Mouse (Mus musculus): ENCODE measurements around the gene Ets1.
A peak's percentile ranks its signal among the peaks of the same experiment; 100 is the strongest.

The Ets1 gene

DNA sequence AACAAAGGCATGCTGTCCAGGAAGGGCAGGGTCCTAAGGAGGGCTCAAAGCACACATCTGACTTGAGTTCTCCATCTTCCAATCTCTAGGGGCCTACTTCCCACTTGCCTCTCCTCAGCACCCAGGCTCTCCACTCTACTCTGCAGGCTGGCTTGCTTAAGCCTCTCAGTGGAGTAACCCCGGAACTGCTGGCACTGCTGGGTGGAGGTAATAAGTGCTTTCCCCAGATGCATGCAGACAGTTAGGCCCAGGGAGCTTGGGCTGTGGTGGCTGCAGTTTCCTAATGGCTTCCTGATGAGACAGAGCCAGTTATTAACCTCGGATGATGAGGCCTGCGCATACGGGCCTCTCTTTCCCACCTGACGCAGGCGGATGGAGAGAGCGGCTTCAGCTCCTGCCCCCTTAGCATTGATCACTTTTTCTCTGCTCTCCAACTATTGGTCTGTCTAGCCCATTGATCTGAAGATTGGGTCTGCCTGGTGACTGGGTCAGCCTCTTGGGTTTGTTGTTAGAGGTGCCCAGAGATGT lies 76.4 kb downstream of the Ets1 start:
- DNase-seq, result no peak

DNA sequence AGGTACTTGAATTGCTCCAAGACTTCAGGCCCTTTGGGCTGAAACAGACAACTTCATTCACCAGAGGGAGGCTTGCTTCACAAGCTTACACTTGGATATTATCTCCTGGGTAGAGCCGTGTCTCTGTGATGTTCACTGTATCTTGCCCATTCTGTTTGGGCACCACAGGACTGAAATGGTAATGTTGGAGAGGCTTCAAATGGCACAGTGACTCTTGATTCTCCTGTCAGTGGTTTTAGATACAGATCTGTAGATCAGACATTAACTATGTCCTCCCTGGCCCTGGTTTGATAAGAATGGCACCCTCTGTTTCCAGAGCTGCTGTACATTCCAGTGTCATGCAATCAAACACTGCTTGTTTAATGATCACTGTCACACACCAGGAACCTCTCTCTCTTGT lies 77.1 kb downstream of the Ets1 start:
- DNase-seq, result no peak

DNA sequence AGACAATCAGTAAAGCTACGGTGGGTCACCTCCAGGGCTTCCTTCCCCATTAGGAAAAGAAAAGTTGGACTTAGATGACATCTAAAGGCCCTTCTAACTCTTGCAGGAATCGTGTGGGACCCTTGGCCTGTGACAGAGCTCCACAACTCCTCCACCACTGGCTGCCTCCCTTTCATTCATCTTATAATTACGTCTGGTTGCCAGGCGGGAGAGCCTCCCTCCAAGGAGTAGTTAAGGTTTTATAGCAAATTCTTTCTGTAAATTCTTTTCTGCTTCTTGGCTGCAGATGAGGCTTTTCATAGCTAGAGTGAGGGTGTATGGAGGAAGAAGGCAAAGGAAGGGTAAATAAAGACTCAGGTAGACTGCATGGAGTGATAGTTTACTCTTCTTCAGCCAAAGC lies 77.8 kb downstream of the Ets1 start:
- DNase-seq, result no peak

DNA sequence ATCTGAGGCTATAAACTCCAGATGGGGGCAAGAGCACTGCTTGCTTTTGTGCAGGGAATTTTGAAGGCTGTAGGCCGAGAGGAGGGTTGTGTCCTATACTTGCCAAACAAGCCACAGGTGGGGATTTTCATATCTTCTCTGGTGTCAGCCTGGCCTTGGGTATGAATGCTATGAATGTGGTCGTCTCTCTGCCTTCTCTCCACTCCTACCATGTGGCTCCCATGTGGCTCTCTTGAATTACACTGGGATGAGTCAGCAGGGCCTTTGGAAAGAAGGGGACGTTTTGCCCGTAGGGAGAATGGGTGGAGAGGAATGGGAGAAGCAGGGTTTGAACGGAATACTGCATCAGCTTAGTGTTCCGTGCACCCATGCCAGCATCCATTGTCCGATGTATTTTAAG lies 78.5 kb downstream of the Ets1 start:
- DNase-seq, result no peak

DNA sequence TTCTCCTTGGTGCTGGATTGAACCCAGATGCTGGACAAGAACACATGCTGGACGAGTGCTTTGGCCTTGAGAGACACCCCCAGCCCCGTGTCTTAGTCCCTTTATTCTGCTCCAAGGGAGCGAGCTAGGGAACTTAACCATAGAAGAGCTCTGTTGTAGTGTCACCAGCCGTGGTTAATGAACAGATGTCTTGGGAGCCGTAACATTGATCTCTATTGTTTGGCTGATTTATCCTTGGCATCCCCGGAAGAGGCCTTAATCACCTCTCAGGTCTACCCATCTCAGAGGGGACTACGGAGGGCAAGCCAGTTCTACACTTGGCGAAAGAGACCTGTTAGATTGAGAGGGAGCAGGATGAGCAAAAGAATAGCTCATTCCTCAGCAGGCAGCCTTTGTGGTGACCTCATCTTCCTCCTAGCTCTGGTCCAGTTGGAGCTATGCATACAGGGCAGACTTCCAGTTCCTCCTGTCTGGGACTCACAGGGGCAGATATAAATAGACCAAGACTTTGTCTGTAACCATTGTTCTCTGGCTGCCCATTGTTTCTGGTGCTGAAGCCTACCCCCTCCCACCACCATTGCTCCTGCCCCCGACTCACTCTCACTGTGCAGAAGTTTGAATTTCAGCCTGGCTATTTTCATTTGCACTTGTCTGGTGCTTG lies 79.9 kb downstream of the Ets1 start:
- DNase-seq, result peak; percentile 40 to 43

DNA sequence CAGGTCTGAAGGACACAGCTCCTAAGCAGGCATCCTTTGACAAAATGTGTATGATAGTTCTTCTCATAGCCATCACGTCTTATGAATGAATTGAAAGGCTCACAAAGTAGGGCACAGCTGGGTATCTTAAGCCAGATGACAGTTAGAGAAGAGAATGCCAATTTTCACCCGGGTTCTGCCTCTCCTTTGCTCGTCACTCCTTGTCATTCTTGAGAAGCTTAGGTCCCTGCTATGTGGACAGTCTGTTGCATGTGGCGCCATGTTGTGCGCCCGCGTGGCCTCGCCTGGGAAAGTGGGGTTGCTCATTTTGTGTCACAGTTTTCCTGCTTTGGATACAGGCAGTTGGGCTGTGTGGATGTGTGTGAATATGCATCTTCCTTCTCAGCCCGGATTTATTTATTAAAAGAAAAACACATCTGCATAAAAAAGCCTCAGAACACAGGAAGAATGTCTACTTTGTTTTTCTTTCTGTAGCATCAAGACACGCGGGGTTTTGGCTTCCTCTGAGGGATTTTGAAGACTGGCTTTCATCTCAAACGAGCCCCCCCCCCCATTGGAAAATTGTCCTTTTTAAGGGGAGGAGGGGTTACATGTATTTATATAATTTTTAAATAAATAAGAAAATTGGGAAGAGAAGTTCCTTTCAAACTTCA lies 81.4 kb downstream of the Ets1 start:
- DNase-seq, result peak in 1 of 2 experiments; percentile 22

DNA sequence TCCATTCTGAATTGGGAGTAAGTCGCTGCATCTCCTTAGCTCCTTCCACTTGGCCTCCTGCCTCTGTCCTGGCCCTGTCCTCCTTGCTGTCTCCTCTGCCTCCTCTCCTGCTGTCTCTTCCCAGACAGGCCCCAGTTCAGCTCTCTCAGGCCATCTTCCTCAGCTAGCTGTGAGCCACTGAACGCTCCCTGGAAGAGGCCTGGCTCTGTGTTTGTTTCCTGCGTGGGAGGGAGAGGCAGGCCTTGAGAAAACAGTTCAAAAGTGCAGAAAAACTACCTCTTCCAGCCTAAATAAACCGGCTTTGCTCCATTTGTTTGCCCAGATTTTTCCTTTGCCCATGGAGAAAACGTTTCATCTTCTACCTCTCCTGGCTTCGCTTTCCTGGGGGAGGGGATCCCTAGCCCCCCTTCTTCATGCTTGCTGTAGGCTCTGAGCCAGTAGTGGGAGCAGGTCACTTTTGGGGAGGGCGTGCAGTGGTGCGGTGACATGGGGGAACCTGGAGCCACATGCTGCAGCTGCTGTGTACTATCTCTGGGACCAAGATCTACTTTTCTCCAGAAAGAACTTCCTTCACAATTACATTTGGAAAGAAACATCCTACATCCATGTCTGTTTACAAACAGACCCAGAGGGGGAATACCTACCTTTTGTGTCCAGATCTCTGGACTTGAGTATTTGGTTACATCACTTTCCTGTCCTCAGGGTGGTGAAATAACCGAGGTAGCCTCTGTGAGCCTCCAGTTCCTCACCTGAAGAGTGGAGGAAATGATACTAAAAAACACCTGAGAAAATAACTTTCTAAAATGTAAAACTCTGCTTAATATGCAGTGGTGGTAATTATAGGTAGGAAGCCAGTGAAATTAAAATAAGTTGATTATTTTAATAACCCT lies 82.2 kb downstream of the Ets1 start:
- DNase-seq, result no peak

DNA sequence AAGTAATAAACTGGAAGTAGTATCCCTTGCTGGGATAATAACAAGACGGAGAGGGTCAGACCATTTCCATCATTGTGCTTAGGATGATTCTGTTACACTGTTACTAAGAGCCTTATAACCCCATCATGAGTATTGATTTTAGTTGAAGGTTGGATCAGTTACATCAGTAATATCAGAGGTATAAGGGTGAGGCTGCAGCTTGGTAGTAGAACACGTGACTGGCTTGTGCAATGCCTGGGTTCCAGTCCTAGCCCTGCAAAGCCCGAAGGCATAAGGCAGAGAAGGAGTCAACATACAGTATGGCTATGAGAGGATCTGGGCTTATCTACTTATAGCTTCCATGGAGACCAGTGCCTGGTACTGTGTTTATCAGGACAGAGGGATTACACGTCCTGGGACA lies 82.8 kb downstream of the Ets1 start:
- no peak for DNase-seq

DNA sequence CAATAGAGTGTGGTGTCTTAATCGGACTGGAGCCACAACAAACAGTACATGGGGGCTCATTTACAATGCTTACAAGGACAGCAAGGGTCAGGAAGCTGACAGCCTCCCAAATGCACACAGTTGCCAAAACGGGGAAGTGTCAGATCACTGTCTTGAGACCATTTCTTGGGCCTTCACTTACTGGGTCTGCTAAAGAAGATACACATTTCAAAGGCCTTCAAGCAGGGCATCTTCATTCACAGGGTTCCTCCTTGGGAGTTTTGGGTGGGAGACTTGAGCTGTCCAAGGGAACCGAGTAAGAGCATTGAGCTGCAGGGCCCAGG lies 83.9 kb downstream of the Ets1 start:
- DNase-seq, result no peak

DNA sequence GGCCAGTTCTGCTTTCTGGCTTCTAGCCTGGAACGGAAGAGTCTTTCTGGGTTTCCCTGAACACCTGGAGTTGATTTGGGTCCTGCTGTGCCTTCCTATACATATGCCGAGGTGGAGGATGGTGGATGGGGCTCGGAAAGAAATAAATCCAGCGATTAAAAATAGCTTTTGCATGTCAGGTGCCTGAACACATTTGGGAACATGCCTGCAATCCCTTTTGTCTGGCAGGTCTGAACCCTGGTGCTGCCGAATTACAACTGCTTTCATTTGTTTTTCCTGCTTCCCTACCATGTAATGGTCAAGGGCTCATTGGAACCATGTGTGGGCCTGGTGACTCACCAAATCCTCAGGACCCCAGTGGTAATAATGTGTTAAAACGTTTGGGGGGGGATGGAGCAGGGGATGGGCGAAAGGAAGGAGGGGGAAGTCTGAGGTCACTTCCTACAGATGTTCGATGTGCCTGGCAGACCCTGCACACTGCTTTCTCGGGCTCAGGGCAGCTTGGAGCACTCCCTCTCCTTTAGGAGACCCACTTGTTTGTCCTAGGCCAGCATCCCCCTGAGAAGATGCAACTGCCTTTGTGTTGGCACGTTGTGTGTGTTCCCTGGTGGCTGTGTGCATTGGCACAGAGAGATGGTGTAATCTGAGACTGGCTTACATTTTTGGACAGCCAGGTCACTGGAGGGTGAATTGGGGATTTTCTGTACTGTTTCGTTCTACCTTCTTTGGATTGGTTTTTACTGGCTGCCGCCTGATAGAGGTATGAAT lies 84.4 kb downstream of the Ets1 start:
- no peak for DNase-seq

DNA sequence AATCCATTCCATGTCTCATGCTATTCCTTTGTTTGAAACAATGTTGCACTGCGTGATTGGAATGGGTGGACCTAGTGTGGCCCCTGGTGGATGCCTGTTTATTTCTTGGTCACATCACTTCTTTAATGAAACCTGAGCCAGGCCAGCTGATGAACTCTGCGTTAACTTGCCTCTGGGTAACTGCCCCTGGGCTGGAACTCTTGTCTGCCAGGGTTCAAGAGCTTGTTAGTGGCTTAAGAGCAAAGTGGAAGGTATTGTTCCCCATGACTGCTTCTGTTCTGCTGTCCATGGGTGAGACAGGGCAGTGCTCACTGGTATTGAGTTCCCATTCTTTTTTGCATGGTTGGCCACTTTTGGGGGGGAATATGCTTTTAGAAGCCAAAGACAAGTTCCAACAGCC lies 85.1 kb downstream of the Ets1 start:
- DNase-seq, result no peak

DNA sequence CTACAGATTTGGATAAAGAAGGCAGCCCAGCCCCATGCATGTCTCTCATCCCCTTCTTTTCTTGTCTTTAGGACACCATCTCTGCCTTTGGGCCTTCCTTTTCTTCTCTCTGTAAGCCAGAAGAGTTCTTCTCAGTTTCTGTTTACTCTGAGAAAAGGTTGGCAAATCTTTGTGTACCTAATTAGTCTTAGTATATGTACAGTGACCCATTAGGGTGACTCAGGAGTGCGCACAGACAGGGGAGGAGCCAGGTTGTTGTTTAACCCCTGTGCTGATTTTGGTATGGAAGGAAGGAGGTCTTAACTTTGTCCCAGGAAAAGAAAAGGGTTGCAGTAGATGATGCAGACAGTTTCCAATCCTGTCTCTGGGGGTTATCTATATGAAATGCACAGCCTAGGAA lies 86.2 kb downstream of the Ets1 start:
- no peak for DNase-seq

DNA sequence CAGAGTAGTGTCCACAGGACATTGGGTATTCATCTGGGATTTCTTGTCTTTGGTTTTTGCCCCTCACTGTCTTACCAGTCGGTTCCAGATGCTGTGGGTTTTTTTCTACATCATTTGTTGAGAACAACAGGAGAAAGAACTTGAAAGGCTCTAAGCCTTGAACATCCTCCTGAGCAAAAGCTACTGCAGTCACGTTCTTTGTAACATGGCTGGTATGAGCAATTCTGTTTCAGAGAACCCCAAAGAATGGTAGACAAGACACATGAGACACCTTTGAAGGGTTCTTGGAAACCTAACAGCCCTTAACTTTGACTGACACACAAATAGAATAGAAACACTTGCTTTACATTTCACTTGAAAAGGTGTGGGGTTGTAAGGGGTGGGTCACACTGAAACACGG lies 86.9 kb downstream of the Ets1 start:
- DNase-seq, result no peak

DNA sequence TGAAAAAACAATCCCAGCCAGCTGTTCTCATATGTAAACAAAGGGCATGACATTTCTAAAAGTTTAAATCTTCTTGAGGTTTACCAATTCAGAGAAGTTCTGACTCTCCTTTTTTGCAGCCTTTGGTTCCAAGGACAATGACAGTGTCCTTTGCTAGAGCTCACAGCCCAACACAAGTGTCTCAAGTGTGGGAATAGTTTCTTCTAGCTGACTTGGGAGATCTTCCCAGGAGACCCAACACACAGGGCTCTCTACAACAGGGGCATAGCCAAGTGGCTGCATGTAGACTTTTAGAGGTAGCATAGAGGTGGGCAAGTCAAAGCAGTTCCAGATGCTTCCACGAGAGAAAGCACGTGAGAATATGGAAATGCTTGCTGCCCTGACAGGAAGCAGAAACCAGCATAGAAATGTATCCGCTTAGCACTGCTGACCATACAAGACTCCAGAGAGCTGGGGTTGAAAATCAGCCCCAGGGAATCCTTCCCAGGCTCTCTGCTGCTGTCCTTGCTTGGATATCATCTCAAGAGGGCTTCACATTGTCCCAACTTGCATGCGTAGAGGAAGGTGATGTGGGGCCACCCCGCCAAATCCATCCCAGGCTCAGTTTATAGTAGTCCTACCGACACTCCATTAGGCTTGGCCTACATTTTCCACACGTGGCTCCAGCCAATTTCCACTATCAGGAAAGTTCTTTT lies 88.3 kb downstream of the Ets1 start:
- no peak for DNase-seq

DNA sequence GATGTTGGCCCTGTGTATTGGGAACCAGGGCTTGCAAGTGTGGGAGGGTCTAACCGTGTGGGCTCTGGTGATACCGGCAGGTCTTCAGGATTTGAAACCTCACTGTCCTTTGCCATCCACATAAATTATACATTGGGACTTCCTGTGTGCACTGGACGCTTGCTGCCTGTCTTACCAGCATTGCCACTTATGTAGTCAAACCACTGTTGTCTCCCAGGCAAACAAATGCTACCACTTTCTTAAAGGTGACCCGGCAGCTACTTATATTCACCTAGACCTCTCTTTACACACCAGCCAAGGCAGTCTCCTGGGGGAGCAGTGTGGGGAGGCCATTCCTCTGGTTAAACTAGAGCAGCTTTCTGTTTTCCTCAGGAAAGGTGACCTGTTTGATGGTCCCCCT lies 89.9 kb downstream of the Ets1 start:
- no peak for DNase-seq

DNA sequence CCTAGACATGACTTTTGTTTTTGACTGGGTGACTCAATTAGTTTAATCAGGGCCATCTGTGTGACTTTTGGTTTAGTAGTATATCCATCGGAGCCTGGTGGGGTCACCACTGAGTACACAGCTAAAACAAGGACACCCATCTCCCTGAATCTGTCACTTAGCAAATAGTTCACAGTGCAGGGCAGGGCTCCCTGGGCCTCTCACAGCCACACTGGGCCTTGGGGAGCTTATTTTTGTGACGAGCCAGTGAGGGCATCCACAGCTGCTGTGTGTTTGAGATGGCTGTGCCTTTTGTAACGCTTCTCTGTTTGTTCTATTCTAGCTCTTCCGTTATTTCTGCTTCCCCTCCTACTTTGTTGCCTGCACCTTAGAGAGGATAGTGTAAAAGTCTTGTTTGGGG lies 90.6 kb downstream of the Ets1 start:
- no peak for DNase-seq

DNA sequence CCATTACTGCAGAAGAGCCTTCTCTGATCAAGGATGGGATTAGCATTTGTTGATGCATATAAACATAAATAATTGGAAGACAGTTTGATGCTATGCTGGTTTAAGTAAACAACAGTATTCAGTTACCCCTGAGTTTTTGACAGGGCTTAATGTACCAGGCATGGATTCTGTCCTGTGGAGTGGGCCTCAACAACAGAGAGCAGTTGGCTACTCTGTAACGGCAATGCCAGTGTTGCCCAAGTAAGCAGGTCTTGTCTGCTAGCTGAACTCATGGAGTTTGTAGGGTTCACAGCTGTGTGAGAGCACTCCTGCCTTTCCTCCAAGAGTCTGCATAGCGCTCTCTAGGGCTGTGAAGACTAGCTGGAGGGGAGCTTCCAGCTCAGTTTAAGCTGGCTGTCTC lies 91.0 kb downstream of the Ets1 start:
- no peak for DNase-seq

DNA sequence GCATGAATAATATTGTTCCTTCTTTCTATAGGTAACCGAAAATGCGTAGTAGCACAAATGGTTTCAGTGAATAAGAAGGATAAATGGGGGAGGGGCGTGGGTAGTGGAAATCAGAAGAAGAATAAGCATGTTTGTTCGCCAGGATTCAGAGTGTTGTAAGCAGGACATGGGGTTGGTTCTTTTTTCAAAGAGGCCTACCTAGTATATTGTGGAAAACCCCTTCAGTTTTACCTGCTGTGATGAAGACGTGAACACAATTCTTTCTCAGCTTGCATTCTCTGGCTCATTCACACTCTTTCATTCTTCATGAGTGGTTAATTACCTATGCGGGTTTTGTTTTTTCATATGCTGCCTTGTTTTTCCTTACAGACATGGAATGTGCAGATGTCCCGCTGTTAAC lies 92.3 kb downstream of the Ets1 start:
- DNase-seq, result no peak

DNA sequence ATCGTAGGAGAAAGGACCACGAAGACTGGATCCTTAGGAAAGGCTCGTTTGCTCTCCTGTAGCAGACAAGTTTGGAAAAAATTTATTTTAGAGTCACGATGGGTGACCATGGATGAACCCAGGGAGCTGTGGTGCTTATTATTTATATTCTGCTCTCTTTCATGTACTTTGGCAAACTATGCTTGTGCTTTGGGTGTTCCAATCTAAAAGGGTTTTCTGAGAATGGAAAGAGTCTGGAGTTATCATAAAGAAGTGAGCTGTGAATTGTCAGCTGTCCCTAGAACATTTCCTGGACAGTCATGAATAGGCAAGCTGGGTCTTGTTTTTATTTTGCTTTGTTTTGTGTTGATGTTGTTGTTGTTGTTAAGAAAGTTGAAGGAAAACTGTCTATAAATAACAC lies 92.8 kb downstream of the Ets1 start:
- DNase-seq, result no peak

DNA sequence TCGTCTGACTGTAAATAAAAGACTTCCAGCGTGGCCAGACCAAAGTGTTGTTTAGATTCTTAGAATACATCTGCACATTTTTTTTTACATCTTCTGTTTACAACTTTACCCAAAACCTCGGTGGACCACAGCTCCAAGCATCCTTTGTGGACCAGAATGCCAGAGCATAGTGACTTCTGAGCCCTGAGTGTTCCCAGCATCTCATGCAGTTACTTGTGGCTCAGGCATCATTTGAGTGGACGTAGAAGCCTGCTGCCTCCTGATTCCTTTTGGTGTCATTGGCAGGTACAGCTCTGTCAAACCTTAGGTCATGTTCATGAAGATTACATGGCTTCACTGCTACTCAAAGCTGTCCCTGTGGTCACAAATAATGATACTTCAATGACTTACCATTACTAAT lies 93.2 kb downstream of the Ets1 start:
- no peak for DNase-seq

DNA sequence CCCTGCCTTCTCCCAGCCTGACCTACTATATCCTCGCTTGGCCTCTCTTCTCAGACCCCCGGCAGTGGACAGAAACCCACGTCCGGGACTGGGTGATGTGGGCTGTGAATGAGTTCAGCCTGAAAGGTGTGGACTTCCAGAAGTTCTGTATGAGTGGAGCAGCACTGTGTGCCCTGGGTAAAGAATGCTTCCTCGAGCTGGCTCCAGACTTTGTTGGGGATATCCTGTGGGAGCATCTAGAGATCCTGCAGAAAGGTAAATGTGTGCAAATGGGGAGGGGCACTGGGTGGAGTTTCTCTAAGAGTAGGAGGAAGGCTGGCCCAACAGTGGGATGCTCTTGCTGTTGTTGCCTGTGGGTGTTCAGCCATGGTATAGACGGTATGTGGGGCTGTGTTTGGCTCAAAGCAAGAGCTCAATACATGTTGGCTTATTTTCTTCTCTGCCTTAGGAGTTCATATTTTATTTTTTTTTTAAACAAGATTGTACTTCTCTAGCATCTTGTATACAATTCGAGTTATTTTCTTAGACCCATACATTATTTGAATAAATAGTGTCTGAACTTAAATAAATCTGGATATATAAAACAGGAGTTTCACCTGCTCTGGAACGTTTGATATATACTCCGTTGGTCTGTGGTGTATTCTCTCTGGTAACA lies 94.1 kb downstream of the Ets1 start:
- DNase-seq, result no peak
